In the genomic region with DNA sequence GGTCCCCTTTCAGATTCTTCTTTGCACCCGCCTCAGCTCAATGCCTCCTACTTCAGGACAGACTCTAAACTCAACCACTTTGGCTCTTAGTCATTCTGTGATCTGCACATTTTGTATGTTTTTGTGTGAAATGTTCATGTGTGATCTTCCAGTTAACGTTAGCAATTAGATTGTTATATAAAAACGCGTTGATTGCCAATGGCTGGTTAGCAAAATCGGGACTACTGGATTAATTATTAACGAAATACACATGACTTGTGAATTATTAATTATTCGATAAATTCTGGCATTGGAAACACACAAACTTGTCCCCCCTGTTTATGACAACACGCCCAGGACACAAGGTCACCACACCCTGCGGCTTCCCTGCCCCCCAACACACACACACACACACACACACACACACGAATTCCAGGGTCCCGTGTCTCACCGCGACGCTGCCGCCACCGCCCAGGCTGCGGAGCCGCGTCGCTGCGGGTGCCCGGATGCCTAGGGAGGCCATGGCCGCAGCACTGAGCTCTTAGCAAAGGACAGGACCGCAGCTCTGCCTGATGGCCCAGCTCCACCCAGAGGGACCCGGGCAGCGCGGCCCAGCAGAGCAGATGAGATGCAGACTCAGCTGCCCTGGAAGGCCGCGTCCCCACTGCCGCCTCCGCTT, we compare ENCODE assay signal across 8 mouse cellular contexts. TPM values are rescaled to one million over a fixed set of nuclear protein-coding genes. Genes with fewer than 3 reads are reported as not detected.
DNase-seq lines count a peak whose midpoint lies in the region; ATAC-seq lines count a peak whose summit lies in the region.

No protein-coding gene starts in this region.

- H3K9me3 ChIP-seq in embryonic facial prominence, embryonic 13.5 days: no peaks in the 10 kb centered on the region
- H3K9me3 ChIP-seq in intestine, embryonic 14.5 days (ENCODE audit: control insufficient read depth, low read length): no peaks in the 10 kb centered on the region
- H3K9me3 ChIP-seq in liver, embryonic 15.5 days (replicated peaks): no peaks in the 10 kb centered on the region

- peak overlapping the region; percentile 92 for H3K4me3 ChIP-seq in embryonic facial prominence, embryonic 13.5 days
- H3K4me3 ChIP-seq in intestine, embryonic 14.5 days (ENCODE audit: low read depth, low read length): peak overlapping the region; percentile 61
- peak overlapping the region; percentile 87 for H3K4me3 ChIP-seq in liver, embryonic 15.5 days (replicated peaks)

- H3K4me1 ChIP-seq in embryonic facial prominence, embryonic 13.5 days: peaks cover 20% of the 10 kb centered on the region
- peaks cover 16% of the 10 kb centered on the region for H3K4me1 ChIP-seq in intestine, embryonic 14.5 days (replicated peaks; ENCODE audit: control insufficient read depth, insufficient read depth, low read length)
- H3K4me1 ChIP-seq in liver, embryonic 15.5 days (replicated peaks): peaks cover 26% of the 10 kb centered on the region

- no peaks in the 10 kb centered on the region for H3K27me3 ChIP-seq in embryonic facial prominence, embryonic 13.5 days
- no peaks in the 10 kb centered on the region for H3K27me3 ChIP-seq in intestine, embryonic 14.5 days (replicated peaks; ENCODE audit: control insufficient read depth, insufficient read depth, low read length)
- no peaks in the 10 kb centered on the region for H3K27me3 ChIP-seq in liver, embryonic 15.5 days
- H3K27me3 ChIP-seq in splenic B cell, adult 2 months (ENCODE audit: control insufficient read depth, insufficient read depth, low read length, poor library complexity, severe bottlenecking): no peaks in the 10 kb centered on the region

- peak overlapping the region; percentile 70 for H3K4me2 ChIP-seq in embryonic facial prominence, embryonic 13.5 days
- H3K4me2 ChIP-seq in intestine, embryonic 14.5 days (ENCODE audit: low read length): peak overlapping the region; percentile 74
- H3K4me2 ChIP-seq in liver, embryonic 15.5 days: peak overlapping the region; percentile 78

- DNase-seq in left cerebral cortex, adult 11 months (ENCODE audit: low spot score): peak; percentile 21
- no peak for DNase-seq in left cerebral cortex, postnatal 25 days (ENCODE audit: low spot score in 2 of 2)
- DNase-seq in MEL-GATA-1-ER (ENCODE audit: extremely low read depth, low read depth): peak; percentile 9
- no peak for DNase-seq in intestine, embryonic 14.5 days (ENCODE audit: low spot score)
- DNase-seq in splenic B cell, adult 2 months (ENCODE audit: low read depth, low spot score): peak; percentile 52
- DNase-seq in adrenal gland, adult 18-20 months (ENCODE audit: low spot score in 2 of 2): no peak

- peaks cover 28% of the 10 kb centered on the region for H3K36me3 ChIP-seq in embryonic facial prominence, embryonic 13.5 days
- peaks cover 36% of the 10 kb centered on the region for H3K36me3 ChIP-seq in intestine, embryonic 14.5 days (ENCODE audit: control insufficient read depth, insufficient read depth, low read length)
- peaks cover 39% of the 10 kb centered on the region for H3K36me3 ChIP-seq in liver, embryonic 15.5 days (replicated peaks)
- H3K36me3 ChIP-seq in splenic B cell, adult 2 months (ENCODE audit: control insufficient read depth, insufficient read depth, low read length, poor library complexity, severe bottlenecking): no peaks in the 10 kb centered on the region

- peak; percentile 81; the same call in 1 of the 2 replicates for ATAC-seq in embryonic facial prominence, embryonic 13.5 days (ENCODE audit: insufficient number of reproducible peaks, insufficient read depth, low FRiP score, low TSS enrichment, low read depth)
- peak; percentile 85 for ATAC-seq in intestine, embryonic 14.5 days (replicated peaks; ENCODE audit: low FRiP score, low TSS enrichment, low read depth)
- peak; percentile 93 for ATAC-seq in liver, embryonic 15.5 days (ENCODE audit: insufficient read depth)

- intact Hi-C loops in left cerebral cortex, postnatal 25 days (cut with DNase I): no loop called here

- H3K9ac ChIP-seq in embryonic facial prominence, embryonic 13.5 days: peak overlapping the region; percentile 98
- H3K9ac ChIP-seq in intestine, embryonic 14.5 days (ENCODE audit: low read length): peak overlapping the region; percentile 91
- peak overlapping the region; percentile 88 for H3K9ac ChIP-seq in liver, embryonic 15.5 days

- under 1% methylated on average over 31 of the region's 31 CpGs for WGBS in embryonic facial prominence, embryonic 13.5 days
- WGBS in intestine, embryonic 14.5 days: under 1% methylated on average over 31 of the region's 31 CpGs
- under 1% methylated on average over 31 of the region's 31 CpGs for WGBS in liver, embryonic 15.5 days (ENCODE audit: insufficient replicate concordance)

- peak overlapping the region; percentile 94 for H3K27ac ChIP-seq in embryonic facial prominence, embryonic 13.5 days
- H3K27ac ChIP-seq in intestine, embryonic 14.5 days (ENCODE audit: low read depth): peak overlapping the region; percentile 93
- H3K27ac ChIP-seq in liver, embryonic 15.5 days (replicated peaks): peak overlapping the region; percentile 94

RNA-seq across cellular contexts. Expression of a gene that starts 0.5 kb away (rescaled TPM):
- total RNA-seq in left cerebral cortex, postnatal 25 days (2021): 10 to 100 TPM; 84.8 to 93.7 TPM
- polyA plus RNA-seq in embryonic facial prominence, embryonic 13.5 days (2015; fragmentation: Nextera tagmentation; extraction: Ambion mirVana): 37.2 and 41.1 TPM in 2 replicates
- polyA plus RNA-seq in intestine, embryonic 14.5 days (2014; fragmentation: Nextera tagmentation; extraction: Ambion mirVana): 45.7 and 55.4 TPM in 2 replicates
- 8.4 and 9.8 TPM in 2 replicates for polyA plus RNA-seq in liver, embryonic 15.5 days (2015; fragmentation: Nextera tagmentation; extraction: Ambion mirVana)
- 10 to 100 TPM; 41.5 to 44.8 TPM for total RNA-seq in adrenal gland, adult 18-20 months (2021)

RNA-seq across cellular contexts. Expression of a gene that starts 22.2 kb away (rescaled TPM):
- 1 to 10 TPM; 6.1 to 7.5 TPM for total RNA-seq in left cerebral cortex, postnatal 25 days (2021)
- polyA plus RNA-seq in embryonic facial prominence, embryonic 13.5 days (2015; fragmentation: Nextera tagmentation; extraction: Ambion mirVana): 6.8 and 9.4 TPM in 2 replicates
- 5.3 and 6.1 TPM in 2 replicates for polyA plus RNA-seq in intestine, embryonic 14.5 days (2014; fragmentation: Nextera tagmentation; extraction: Ambion mirVana)
- polyA plus RNA-seq in liver, embryonic 15.5 days (2015; fragmentation: Nextera tagmentation; extraction: Ambion mirVana): 0.06 and 0.15 TPM in 2 replicates
- total RNA-seq in adrenal gland, adult 18-20 months (2021): under 1 TPM; 0.46 to 0.64 TPM

RNA-seq across cellular contexts. Expression of a gene that starts 42.5 kb away (rescaled TPM):
- total RNA-seq in left cerebral cortex, postnatal 25 days (2021): 10 to 100 TPM; 27.0 to 32.1 TPM
- polyA plus RNA-seq in embryonic facial prominence, embryonic 13.5 days (2015; fragmentation: Nextera tagmentation; extraction: Ambion mirVana): 20.2 TPM in 2 replicates
- polyA plus RNA-seq in intestine, embryonic 14.5 days (2014; fragmentation: Nextera tagmentation; extraction: Ambion mirVana): 14.2 and 16.9 TPM in 2 replicates
- 1.2 and 1.7 TPM in 2 replicates for polyA plus RNA-seq in liver, embryonic 15.5 days (2015; fragmentation: Nextera tagmentation; extraction: Ambion mirVana)
- total RNA-seq in adrenal gland, adult 18-20 months (2021): 10 to 100 TPM in 1 of 2 experiments, 1 to 10 TPM in 1; 6.9 to 10.2 TPM

Comparison
In these comparisons a context has a peak if more than half of its experiments do, and no peak if none do; other contexts are left out.
1. DNase-seq: peak in left cerebral cortex, adult 11 months (single experiment), MEL-GATA-1-ER (single experiment) and splenic B cell, adult 2 months (single experiment); none in left cerebral cortex, postnatal 25 days (0 of 2), intestine, embryonic 14.5 days (single experiment) and adrenal gland, adult 18-20 months (0 of 2).
2. Peak in every context shown above with its lines, with median percentiles within 50 percentile points of each other: ATAC-seq, H3K27ac ChIP-seq, H3K4me2 ChIP-seq, H3K4me3 ChIP-seq and H3K9ac ChIP-seq.